Mouse (Mus musculus) stomach, embryonic 14.5 days (tissue): Measurements from ENCODE around the gene Pex26. TPM values are rescaled to one million over a fixed set of nuclear protein-coding genes. Genes with fewer than 3 reads are reported as not detected.

Source experiments
- ATAC-seq: fragments of 200-750 bp; cut with Nextera tagmentation; 2 replicates; pipeline ENCODE4 v1.8.0; 2017; ENCODE audit warnings: low read depth, moderate TSS enrichment; ENCODE audit not compliant: insufficient number of reproducible peaks, insufficient read depth, low FRiP score
- H3K27ac ChIP-seq: fragments of 300-500 bp; sonication (generic); 2 replicates; pipeline ENCODE4 v1.5.1; 2014; ENCODE audit warnings: mild to moderate bottlenecking, low read length, moderate library complexity, mixed read lengths
- H3K27me3 ChIP-seq: fragments of 300-500 bp; sonication (generic); 2 replicates; pipeline ENCODE4 v1.6.1; 2014; ENCODE audit warnings: low read length, control low read depth, mixed read lengths; ENCODE audit not compliant: control insufficient read depth, insufficient read depth
- H3K36me3 ChIP-seq: fragments of 300-500 bp; sonication (generic); 2 replicates; pipeline ENCODE4 v1.6.1; 2014; ENCODE audit warnings: mild to moderate bottlenecking, control low read depth, low read length, moderate library complexity, mixed read lengths; ENCODE audit not compliant: control insufficient read depth, insufficient read depth
- H3K4me1 ChIP-seq: fragments of 300-500 bp; sonication (generic); 2 replicates; pipeline ENCODE4 v1.6.1; 2014; ENCODE audit warnings: low read length, control low read depth, mixed read lengths; ENCODE audit not compliant: control insufficient read depth, insufficient read depth
- H3K4me2 ChIP-seq: fragments of 300-500 bp; sonication (generic); replicated peaks from 2 replicates; pipeline ENCODE4 v1.6.1; 2014; ENCODE audit warnings: low read depth, low read length, control low read depth
- H3K4me3 ChIP-seq: fragments of 300-500 bp; sonication (generic); 2 replicates; pipeline ENCODE4 v1.5.1; 2014; ENCODE audit warnings: low read depth, low read length, control low read depth
- H3K9ac ChIP-seq: fragments of 300-500 bp; sonication (generic); replicated peaks from 2 replicates; pipeline ENCODE4 v1.6.1; 2014; ENCODE audit warnings: low read depth, mild to moderate bottlenecking, control low read depth, low read length, moderate library complexity, mixed read lengths
- H3K9me3 ChIP-seq: fragments of 300-500 bp; sonication (generic); 2 replicates; pipeline ENCODE4 v1.6.1; 2016; ENCODE audit warnings: low read depth, low read length, control low read depth; ENCODE audit not compliant: control insufficient read depth
- WGBS: fragments of 180-500 bp; shearing (Covaris S2); extraction: QIAGEN DNeasy Blood & Tissue Kit; methylation state at CpG from one replicate; pipeline ENCODE4 v1.1.7; 2014; 5-methylcytosine and 5-hydroxymethylcytosine counted together
- polyA plus RNA-seq: library from polyadenylated mRNA; unstranded; fragments of >200 nt; fragmentation: Nextera tagmentation; extraction: Ambion mirVana; gene quantifications from 2 replicates; pipeline ENCODE4 v1.2.1, GENCODE M21; 2014

The Pex26 gene
- polyA plus RNA-seq, 1 experiment from 2014 or later = 12.5 TPM

DNA sequence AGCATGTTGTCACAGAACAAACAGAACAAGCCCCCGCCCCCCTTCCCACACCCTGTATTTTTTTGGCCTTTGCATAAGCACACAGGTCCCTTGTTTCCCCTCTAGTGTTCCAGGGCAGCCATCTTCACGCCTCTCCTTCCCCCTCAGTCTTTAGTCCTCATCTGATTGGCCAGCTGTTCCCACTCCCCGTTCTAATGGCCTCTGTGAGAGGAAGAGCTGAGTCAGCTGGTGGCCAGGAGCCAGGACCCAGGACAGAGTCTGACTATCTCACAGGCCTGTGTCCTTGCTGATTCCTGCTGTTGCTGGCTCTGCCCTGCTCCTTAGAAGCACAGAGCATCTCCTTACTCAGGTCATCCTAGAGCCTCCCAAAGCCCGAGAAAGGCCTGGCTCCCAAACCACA, 39.4 kb upstream of the Pex26 start:
- Histone ChIP-seq H3K27ac (no peak overlapping the region), H3K4me3 (no peak overlapping the region), H3K27me3 (no peaks in the 10 kb centered on the region), H3K9ac (no peak overlapping the region), H3K36me3 (no peaks in the 10 kb centered on the region), H3K9me3 (no peaks in the 10 kb centered on the region), H3K4me1 (peaks cover 19% of the 10 kb centered on the region), H3K4me2 (no peak overlapping the region)
- ATAC-seq = peak; percentile 70; the same call in 1 of the 2 replicates
- 44% methylated on average over 4 of the region's 4 CpGs for WGBS

DNA sequence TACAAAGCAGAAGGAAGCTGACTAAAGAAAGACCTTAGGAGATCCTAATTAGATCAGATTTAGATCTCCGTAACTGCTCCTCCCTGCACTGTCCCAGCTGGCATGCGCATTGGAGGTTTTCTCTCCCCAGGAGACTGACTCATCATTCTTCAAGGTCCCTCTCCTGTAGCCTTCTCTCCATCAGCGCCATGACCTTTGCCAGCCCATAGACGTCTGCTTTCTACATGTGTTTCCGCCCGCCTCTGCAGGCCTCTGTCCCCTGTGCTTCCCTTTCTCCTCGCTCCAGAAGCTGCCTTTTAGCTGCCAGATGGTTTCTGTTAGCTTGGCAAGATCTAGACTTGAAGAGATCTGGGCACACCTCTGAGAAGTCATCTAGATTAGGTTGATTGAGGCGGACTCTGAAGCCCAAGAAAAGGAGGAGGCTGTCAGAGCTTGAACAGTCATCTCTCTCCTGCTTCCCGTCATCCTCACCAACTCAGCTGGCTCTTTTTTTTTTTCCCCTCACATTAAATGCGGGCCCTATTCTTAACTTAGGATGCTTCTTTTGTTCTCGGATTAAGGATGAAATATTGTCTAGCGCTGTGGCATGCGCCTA, 38.4 kb upstream of the Pex26 start:
- Histone ChIP-seq H3K9ac (no peak overlapping the region), H3K27ac (no peak overlapping the region), H3K4me3 (no peak overlapping the region), H3K27me3 (no peaks in the 10 kb centered on the region), H3K4me1 (peaks cover 19% of the 10 kb centered on the region), H3K9me3 (no peaks in the 10 kb centered on the region), H3K4me2 (no peak overlapping the region), H3K36me3 (no peaks in the 10 kb centered on the region)
- no peak for ATAC-seq
- 68% methylated on average over 13 of the region's 13 CpGs for WGBS

DNA sequence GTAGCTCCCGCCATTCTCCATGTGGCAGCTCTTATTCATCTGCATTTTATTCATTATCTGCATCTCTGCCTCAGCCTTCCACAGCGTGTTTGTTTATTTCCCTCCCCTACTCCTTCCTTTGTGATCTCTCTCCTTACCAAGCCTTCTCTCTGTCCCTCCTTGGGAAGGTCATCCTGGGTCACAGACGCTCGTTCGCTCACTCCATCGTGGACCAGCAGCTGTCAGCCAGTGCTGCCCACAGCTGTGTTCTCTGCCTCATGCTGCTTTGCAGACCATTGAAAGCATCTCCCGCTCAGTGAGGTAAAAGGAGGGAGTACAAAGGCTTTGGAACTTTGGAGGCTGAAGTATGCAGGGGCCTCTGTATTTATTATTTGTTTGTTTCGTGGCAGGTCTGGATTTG, 37.6 kb upstream of the Pex26 start:
- Histone ChIP-seq H3K4me3 (no peak overlapping the region), H3K4me2 (no peak overlapping the region), H3K4me1 (peaks cover 19% of the 10 kb centered on the region), H3K9ac (no peak overlapping the region), H3K36me3 (no peaks in the 10 kb centered on the region), H3K27ac (no peak overlapping the region), H3K9me3 (no peaks in the 10 kb centered on the region), H3K27me3 (no peaks in the 10 kb centered on the region)
- WGBS = 53% methylated on average over 8 of the region's 8 CpGs
- ATAC-seq = no peak

DNA sequence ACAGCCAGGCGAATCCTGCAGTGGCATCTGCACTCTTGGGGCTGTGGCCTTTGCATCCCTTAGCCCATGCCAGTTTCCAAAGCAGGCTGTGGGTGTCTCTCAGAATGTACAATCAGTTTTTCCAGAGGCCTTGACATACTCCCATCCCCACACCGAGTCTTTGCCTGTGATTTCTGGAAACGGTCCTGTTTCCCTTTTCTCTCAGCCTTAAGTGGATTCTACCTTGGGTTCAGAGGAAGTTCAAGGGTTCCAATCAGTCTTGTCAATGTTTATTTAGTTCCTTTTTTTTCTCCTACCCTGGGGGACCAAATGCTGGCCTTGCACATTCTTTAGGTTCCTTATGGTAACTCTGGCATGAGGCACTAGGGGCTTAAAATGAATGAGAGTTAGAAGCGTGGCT, 36.7 kb upstream of the Pex26 start:
- Histone ChIP-seq H3K9ac (no peak overlapping the region), H3K27me3 (no peaks in the 10 kb centered on the region), H3K4me2 (no peak overlapping the region), H3K4me3 (no peak overlapping the region), H3K4me1 (peaks cover 23% of the 10 kb centered on the region), H3K9me3 (no peaks in the 10 kb centered on the region), H3K27ac (no peak overlapping the region), H3K36me3 (no peaks in the 10 kb centered on the region)
- 35% methylated on average over 4 of the region's 4 CpGs for WGBS
- no peak for ATAC-seq

DNA sequence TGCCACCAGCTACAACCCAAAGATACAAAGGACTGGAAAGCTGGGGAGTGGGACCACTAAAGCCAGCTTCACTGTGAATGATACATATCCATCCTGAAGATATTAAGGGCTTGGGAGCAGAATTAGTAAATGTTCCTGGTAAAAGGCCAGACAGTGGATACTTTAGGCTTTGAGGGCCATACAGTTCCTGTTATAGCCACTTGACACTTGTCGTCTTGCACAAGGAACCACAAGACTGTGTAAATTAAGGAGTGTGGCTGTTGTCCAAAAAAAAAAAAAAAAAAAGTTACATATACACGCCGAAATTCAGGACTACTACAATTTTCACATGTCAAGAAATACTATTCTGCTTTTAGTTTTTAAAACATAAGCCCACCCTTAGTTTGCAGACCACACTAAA, 35.1 kb upstream of the Pex26 start:
- Histone ChIP-seq H3K4me2 (no peak overlapping the region), H3K9me3 (no peaks in the 10 kb centered on the region), H3K27ac (no peak overlapping the region), H3K4me3 (no peak overlapping the region), H3K36me3 (no peaks in the 10 kb centered on the region), H3K27me3 (no peaks in the 10 kb centered on the region), H3K4me1 (peaks cover 25% of the 10 kb centered on the region), H3K9ac (no peak overlapping the region)
- 30% methylated on average over 3 of the region's 3 CpGs for WGBS
- no peak for ATAC-seq

DNA sequence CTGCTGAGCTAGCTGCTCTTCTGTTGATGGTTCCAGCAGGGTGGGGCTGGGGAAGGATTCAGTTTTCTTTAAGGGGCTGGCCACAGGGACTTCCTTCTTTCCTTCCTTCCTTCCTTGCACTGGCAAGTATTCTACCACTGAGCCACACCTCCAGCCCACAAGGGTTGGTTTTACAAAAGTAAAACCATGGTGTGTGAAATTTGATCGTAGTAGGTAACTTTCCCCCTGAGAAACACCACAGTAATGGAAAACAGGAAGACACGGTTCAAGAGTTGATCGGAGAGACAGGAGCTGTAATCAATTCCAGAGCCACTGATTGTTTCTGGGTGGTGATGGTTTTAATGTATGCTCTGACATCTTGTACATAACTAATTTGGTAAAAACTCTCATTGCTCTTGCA, 34.0 kb upstream of the Pex26 start:
- no peak overlapping the region for H3K27ac ChIP-seq
- 84% methylated on average over 3 of the region's 3 CpGs for WGBS
- no peaks in the 10 kb centered on the region for H3K9me3 ChIP-seq
- H3K4me3 ChIP-seq = no peak overlapping the region
- H3K4me1 ChIP-seq = peaks cover 18% of the 10 kb centered on the region; the same call in 1 of the 2 replicates
- no peak overlapping the region for H3K4me2 ChIP-seq
- H3K36me3 ChIP-seq = no peaks in the 10 kb centered on the region
- H3K9ac ChIP-seq = no peak overlapping the region
- no peak for ATAC-seq
- no peaks in the 10 kb centered on the region for H3K27me3 ChIP-seq

DNA sequence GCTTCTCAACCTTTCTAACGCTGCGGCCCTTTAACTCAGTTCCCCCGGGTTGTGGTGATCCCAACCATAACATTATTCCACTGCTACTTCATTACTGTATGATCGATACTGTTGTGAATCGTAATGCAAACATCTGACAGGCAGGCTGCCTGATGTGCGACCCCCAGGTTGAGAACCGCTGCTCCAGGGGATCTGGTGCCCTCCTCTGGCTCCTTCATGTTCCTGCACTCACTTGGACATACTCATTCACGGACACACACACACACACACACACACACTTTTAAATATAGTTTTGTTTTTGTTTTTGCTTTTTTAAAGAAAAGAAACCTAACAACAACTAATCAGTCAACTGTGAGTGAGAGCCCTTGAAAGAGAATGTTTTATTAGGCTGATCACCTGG, 33.3 kb upstream of the Pex26 start:
- Histone ChIP-seq H3K4me2 (no peak overlapping the region), H3K36me3 (no peaks in the 10 kb centered on the region), H3K27me3 (no peaks in the 10 kb centered on the region), H3K4me3 (no peak overlapping the region), H3K9ac (no peak overlapping the region), H3K27ac (no peak overlapping the region), H3K9me3 (no peaks in the 10 kb centered on the region), H3K4me1 (peaks cover 18% of the 10 kb centered on the region; the same call in 1 of the 2 replicates)
- ATAC-seq = no peak
- 93% methylated on average over 8 of the region's 8 CpGs for WGBS

DNA sequence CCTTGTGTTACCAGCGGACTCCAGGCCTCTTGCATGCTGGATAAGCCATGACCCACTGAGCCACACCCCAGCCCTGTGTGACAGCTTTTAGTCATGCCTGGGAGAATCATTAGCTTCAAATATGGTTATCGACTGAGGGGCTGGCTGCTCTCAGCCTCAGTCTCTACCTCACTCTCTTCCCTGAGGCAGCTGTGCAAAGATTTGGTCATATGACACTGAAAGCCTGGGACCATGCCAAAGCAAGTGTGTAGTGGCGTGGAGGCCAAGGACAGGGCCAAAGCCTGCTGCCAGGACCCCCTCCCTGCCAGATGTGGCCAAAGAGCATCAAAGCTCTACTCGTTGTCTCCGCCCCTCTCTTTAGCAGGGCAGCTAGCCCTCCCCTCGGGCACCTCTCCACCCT, 31.7 kb upstream of the Pex26 start:
- Histone ChIP-seq H3K36me3 (no peaks in the 10 kb centered on the region), H3K4me1 (peaks cover 14% of the 10 kb centered on the region; the same call in 1 of the 2 replicates), H3K9me3 (no peaks in the 10 kb centered on the region), H3K9ac (no peak overlapping the region), H3K27me3 (no peaks in the 10 kb centered on the region), H3K4me3 (no peak overlapping the region), H3K4me2 (no peak overlapping the region), H3K27ac (no peak overlapping the region)
- peak; percentile 72 for ATAC-seq
- WGBS = 48% methylated on average over 6 of the region's 6 CpGs

DNA sequence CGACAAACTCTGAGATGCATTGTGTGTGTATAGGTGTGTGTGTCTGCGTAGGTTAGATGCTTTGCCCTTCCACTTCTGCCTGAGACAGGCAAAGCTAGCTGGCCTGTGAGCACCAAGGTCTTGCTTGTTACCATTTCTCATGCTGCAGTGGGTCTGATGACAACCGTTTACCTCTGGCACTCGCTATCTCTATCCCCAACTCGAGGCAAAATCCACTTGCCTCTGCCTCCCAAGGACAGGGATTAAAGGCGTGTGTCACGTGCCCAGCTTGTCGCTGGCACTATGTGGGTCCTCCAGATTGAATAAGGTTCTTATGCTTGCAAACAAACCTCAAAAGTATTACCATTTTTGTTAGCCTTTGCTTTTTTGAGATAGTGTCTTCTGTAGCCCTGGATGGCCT, 30.3 kb upstream of the Pex26 start:
- ATAC-seq = no peak
- no peaks in the 10 kb centered on the region for H3K27me3 ChIP-seq
- H3K36me3 ChIP-seq = no peaks in the 10 kb centered on the region
- no peak overlapping the region for H3K4me2 ChIP-seq
- WGBS = 66% methylated on average over 8 of the region's 8 CpGs
- H3K4me1 ChIP-seq = peaks cover 9% of the 10 kb centered on the region; the same call in 1 of the 2 replicates
- no peak overlapping the region for H3K4me3 ChIP-seq
- no peak overlapping the region for H3K27ac ChIP-seq
- no peak overlapping the region for H3K9ac ChIP-seq
- H3K9me3 ChIP-seq = no peaks in the 10 kb centered on the region
